Mouse (Mus musculus): ENCODE measurements around the gene Cyp4f17. TPM values are rescaled to one million over a fixed set of nuclear protein-coding genes. Genes with fewer than 3 reads are reported as not detected.
"Not testable (repeated sequence)": the region's sequence is repeated elsewhere in the genome, so short reads cannot be mapped to it uniquely, and the experiment has no call there.

Cyp4f17 gene
- polyA plus RNA-seq, 1 experiment from 2014 or later = 6.4 TPM

GRCm38 (mm10) chr17:32527748-32528147, 21.9 kb downstream of the Cyp4f17 start:
- no peaks in the 10 kb centered on the region for H3K27me3 ChIP-seq (replicated peaks)
- WGBS = 85% methylated on average over 11 of the region's 11 CpGs
- no peak for ATAC-seq (ENCODE audit: extremely low read depth, insufficient number of reproducible peaks, low FRiP score, low TSS enrichment)
- no peaks in the 10 kb centered on the region for H3K9me3 ChIP-seq
- H3K27ac ChIP-seq (replicated peaks) = no peak overlapping the region
- H3K36me3 ChIP-seq = peaks cover 28% of the 10 kb centered on the region
- H3K4me1 ChIP-seq = peaks cover 9% of the 10 kb centered on the region
- H3K4me2 ChIP-seq = peak overlapping the region; percentile 72; the same call in 1 of the 2 replicates
- H3K4me3 ChIP-seq = no peak overlapping the region
- H3K9ac ChIP-seq = no peak overlapping the region

- H3K27ac ChIP-seq (replicated peaks) = 0 out of 2 replicates have a peak overlapping the region, but pooled peaks have one; percentile 9
- 11% methylated on average over 26 of the region's 26 CpGs for WGBS
- ATAC-seq (ENCODE audit: extremely low read depth, insufficient number of reproducible peaks, low FRiP score, low TSS enrichment) = peak; percentile 59
Measured at GRCm38 (mm10) chr17:32528408-32529337, 22.8 kb downstream of the Cyp4f17 start.

DNA sequence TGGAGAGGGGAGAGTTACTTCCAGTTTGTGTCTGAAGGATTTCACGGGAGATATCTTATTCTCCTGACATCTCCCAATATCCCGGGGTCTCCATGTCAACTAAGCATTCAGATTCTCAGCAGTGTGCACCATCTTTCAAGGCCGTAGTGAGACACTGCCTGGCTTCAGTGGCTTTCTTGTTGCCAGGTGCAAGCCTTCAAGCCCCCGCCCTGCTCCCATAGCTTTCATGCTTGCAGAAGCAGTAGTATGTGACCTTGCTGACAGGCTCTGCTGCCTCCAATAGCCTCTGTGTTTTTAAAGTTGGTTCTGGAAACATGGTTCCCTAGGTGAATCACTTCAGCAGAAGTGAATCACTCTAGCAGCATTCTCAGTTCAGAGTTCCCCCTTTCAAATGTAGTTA, 26.5 kb downstream of the Cyp4f17 start:
- not testable (repeated sequence) for H3K27ac ChIP-seq (replicated peaks); H3K27me3 ChIP-seq (replicated peaks); H3K9ac ChIP-seq; H3K4me3 ChIP-seq; ATAC-seq (ENCODE audit: extremely low read depth, insufficient number of reproducible peaks, low FRiP score, low TSS enrichment); H3K4me2 ChIP-seq; H3K36me3 ChIP-seq; H3K9me3 ChIP-seq
- peaks cover 30% of the 10 kb centered on the region for H3K4me1 ChIP-seq
- 57% methylated on average over 4 of the region's 4 CpGs for WGBS

More at GRCm38 (mm10) chr17:32528408-32529337, 22.8 kb downstream of the Cyp4f17 start:
- Histone ChIP-seq H3K4me2 (peak overlapping the region; percentile 72), H3K9me3 (no peaks in the 10 kb centered on the region), H3K4me1 (peaks cover 9% of the 10 kb centered on the region), H3K27me3 (replicated peaks) (no peaks in the 10 kb centered on the region), H3K9ac (peak overlapping the region; percentile 79), H3K4me3 (peak overlapping the region; percentile 50), H3K36me3 (peaks cover 20% of the 10 kb centered on the region)

DNA sequence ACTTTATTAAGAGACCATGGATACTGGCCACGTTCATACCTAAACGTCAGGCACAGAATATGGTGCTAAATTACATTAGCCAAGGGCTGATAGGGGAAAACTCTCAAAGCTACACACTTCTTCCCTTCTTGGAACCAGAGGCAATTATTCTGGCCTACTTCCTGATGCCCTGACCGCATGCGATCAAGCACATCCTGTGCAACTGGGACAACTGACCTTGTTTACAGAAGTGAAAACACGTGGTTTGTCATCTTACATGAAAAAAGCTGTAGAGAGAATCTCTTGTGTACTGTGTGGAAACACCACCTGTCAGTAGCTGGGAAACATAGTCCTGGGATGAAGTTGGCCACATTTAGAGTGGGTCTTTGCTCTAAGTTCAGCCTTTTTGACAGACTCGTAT, 28.2 kb downstream of the Cyp4f17 start:
- peaks cover 21% of the 10 kb centered on the region for H3K4me1 ChIP-seq
- no peaks in the 10 kb centered on the region for H3K27me3 ChIP-seq (replicated peaks)
- H3K27ac ChIP-seq (replicated peaks) = no peak overlapping the region
- no peak overlapping the region for H3K4me2 ChIP-seq
- WGBS = 71% methylated on average over 6 of the region's 6 CpGs
- H3K9me3 ChIP-seq = no peaks in the 10 kb centered on the region
- H3K36me3 ChIP-seq = no peaks in the 10 kb centered on the region
- ATAC-seq (ENCODE audit: extremely low read depth, insufficient number of reproducible peaks, low FRiP score, low TSS enrichment) = no peak
- no peak overlapping the region for H3K4me3 ChIP-seq
- no peak overlapping the region for H3K9ac ChIP-seq

- WGBS = 3% methylated on average over 5 of the region's 5 CpGs
- Histone ChIP-seq H3K4me2 (peak within 1 kb of the TSS; percentile 75), H3K27ac (replicated peaks) (peak within 1 kb of the TSS; percentile 73), H3K4me3 (peak within 1 kb of the TSS; percentile 61), H3K9ac (peak within 1 kb of the TSS; percentile 78), H3K4me1 (peaks cover 21% of the 10 kb centered on the region)
- not testable (repeated sequence) for H3K36me3 ChIP-seq; H3K9me3 ChIP-seq; H3K27me3 ChIP-seq (replicated peaks)
- ATAC-seq (ENCODE audit: extremely low read depth, insufficient number of reproducible peaks, low FRiP score, low TSS enrichment) = peak; percentile 82
Measured at GRCm38 (mm10) chr17:32536051-32536866, 30.4 kb downstream of the Cyp4f17 start, which contains the start of gene Cyp4f16. TSS of gene Cyp4f16 (plus strand) at chr17:32536558.

DNA sequence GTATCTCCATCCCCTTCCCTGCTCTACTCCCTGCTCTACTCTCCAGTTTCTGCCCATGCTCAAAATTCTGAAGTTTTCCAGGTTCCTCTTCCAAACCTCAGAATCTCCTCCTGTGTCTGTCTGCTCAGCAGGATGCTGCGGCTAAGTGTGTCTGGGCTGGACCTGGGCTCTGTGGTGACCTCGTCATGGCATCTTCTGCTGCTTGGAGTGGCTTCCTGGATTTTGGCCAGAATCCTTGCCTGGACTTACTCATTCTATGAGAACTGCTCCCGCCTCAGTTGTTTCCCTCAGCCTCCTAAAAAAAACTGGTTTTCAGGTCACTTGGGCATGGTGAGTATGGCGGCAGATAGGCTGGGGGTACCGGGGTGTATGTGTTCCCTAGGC, 31.0 kb downstream of the Cyp4f17 start:
- Histone ChIP-seq H3K4me2 (peak overlapping the region; percentile 75), H3K27me3 (replicated peaks) (no peaks in the 10 kb centered on the region), H3K27ac (replicated peaks) (peak overlapping the region; percentile 73), H3K36me3 (0 out of 2 replicates have a peak, but pooled peaks cover 4% of the 10 kb centered on the region), H3K9ac (peak overlapping the region; percentile 78), H3K9me3 (no peaks in the 10 kb centered on the region), H3K4me1 (peaks cover 21% of the 10 kb centered on the region), H3K4me3 (peak overlapping the region; percentile 61)
- 46% methylated on average over 5 of the region's 5 CpGs for WGBS
- no peak for ATAC-seq (ENCODE audit: extremely low read depth, insufficient number of reproducible peaks, low FRiP score, low TSS enrichment)

- H3K36me3 ChIP-seq = peaks cover 39% of the 10 kb centered on the region
- H3K27me3 ChIP-seq (replicated peaks); ATAC-seq (ENCODE audit: extremely low read depth, insufficient number of reproducible peaks, low FRiP score, low TSS enrichment); H3K4me3 ChIP-seq; H3K9ac ChIP-seq; H3K27ac ChIP-seq (replicated peaks); H3K4me1 ChIP-seq; H3K9me3 ChIP-seq; H3K4me2 ChIP-seq: not testable (repeated sequence)
- 85% methylated on average over 5 of the region's 5 CpGs for WGBS
Measured at GRCm38 (mm10) chr17:32544792-32545191, 38.9 kb downstream of the Cyp4f17 start.

DNA sequence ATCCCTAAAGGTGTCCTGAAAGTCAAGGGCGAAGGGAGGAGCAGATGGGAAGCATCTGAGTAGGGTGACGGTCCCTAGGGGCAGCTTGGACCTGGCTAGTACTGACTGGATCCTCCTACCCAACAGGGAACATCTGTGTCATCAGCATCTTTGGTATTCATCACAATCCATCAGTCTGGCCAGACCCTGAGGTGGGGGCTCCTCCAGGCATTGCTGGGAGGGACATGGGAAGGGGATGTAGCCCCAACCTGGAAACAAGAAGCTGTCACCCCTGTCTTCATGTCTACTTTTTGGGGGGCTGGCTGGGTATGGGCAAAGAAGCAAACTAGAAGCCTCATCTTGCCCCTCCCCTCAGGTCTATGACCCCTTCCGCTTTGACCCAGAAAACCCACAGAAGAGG, 44.5 kb downstream of the Cyp4f17 start:
- H3K9ac ChIP-seq = peak overlapping the region; percentile 66
- 73% methylated on average over 3 of the region's 3 CpGs for WGBS
- H3K27me3 ChIP-seq (replicated peaks); H3K9me3 ChIP-seq; H3K4me1 ChIP-seq; H3K27ac ChIP-seq (replicated peaks); H3K36me3 ChIP-seq; ATAC-seq (ENCODE audit: extremely low read depth, insufficient number of reproducible peaks, low FRiP score, low TSS enrichment): not testable (repeated sequence)
- peak overlapping the region; percentile 46; the same call in 1 of the 2 replicates for H3K4me3 ChIP-seq
- peak overlapping the region; percentile 70 for H3K4me2 ChIP-seq

GRCm38 (mm10) chr17:32550900-32551770, 45.3 kb downstream of the Cyp4f17 start:
- Histone ChIP-seq H3K9ac (peak overlapping the region; percentile 66), H3K27ac (replicated peaks) (no peak overlapping the region), H3K27me3 (replicated peaks) (no peaks in the 10 kb centered on the region), H3K36me3 (no peaks in the 10 kb centered on the region), H3K4me2 (peak overlapping the region; percentile 70), H3K4me1 (0 out of 2 replicates have a peak, but pooled peaks cover 7% of the 10 kb centered on the region), H3K9me3 (no peaks in the 10 kb centered on the region), H3K4me3 (peak overlapping the region; percentile 46)
- 10% methylated on average over 20 of the region's 20 CpGs for WGBS
- ATAC-seq (ENCODE audit: extremely low read depth, insufficient number of reproducible peaks, low FRiP score, low TSS enrichment) = 0 out of 2 replicates have a peak, but pooled peaks have one; percentile 51

GRCm38 (mm10) chr17:32553016-32553415, 47.2 kb downstream of the Cyp4f17 start:
- 42% methylated on average over 1 of the region's 1 CpGs for WGBS
- H3K27ac ChIP-seq (replicated peaks); H3K9ac ChIP-seq; ATAC-seq (ENCODE audit: extremely low read depth, insufficient number of reproducible peaks, low FRiP score, low TSS enrichment); H3K27me3 ChIP-seq (replicated peaks); H3K4me2 ChIP-seq; H3K36me3 ChIP-seq; H3K4me1 ChIP-seq; H3K9me3 ChIP-seq; H3K4me3 ChIP-seq: not testable (repeated sequence)

Measured in heart, embryonic 13.5 days (tissue).